Mouse (Mus musculus): ENCODE results near the gene Fis1.

GRCm38 (mm10) chr5:136966331-136966730 lies 13.3 kb downstream of the Fis1 start, which contains the start of gene Cldn15:
- TF ChIP-seq CTCF (IDR thresholded peaks at IDR 0.05) = no peak
- peak; percentile 74 for TF ChIP-seq EP300 (IDR thresholded peaks at IDR 0.05)

Data from lung, postnatal 0 days (tissue).